Mouse (Mus musculus) G1E (cell line): Measurements from ENCODE around the gene Ifna16.

Experiments used
- CTCF ChIP-seq: IDR thresholded peaks from 2 replicates; pipeline ENCODE4 v1.5.1; 2012; ENCODE audit warnings: low read depth, low read length, inconsistent platforms, mixed read lengths
- GATA1 ChIP-seq: IDR thresholded peaks from 2 replicates; pipeline ENCODE4 v1.6.1; 2012; ENCODE audit warnings: borderline replicate concordance, low read length, inconsistent platforms, mixed read lengths
- GATA2 ChIP-seq: IDR thresholded peaks from 2 replicates; pipeline ENCODE4 v1.6.1; 2012; ENCODE audit warnings: low read depth, low read length, inconsistent platforms, borderline replicate concordance
- POLR2AphosphoS5 ChIP-seq: IDR thresholded peaks from 2 replicates; pipeline ENCODE4 v1.6.1; 2012; ENCODE audit warnings: low read depth, low read length, inconsistent platforms; ENCODE audit not compliant: insufficient replicate concordance
- TAL1 ChIP-seq: conservative IDR thresholded peaks from 2 replicates; pipeline ENCODE4 v1.6.1; 2012; ENCODE audit warnings: low read depth, low read length, inconsistent platforms, mixed read lengths

- no peak for TF ChIP-seq CTCF
- no peak for TF ChIP-seq GATA1
- no peak for TF ChIP-seq GATA2
- TF ChIP-seq TAL1: no peak
- no peak for TF ChIP-seq POLR2AphosphoS5
Measured at GRCm38 (mm10) chr4:88721791-88722721, 45.3 kb upstream of the Ifna16 start, which contains the start of the genes Gm26566 and Klhl9.
